Mouse (Mus musculus) G1E-ER4 (cell line): ENCODE results near the gene Cd55. TPM values are rescaled to one million over a fixed set of nuclear protein-coding genes. Genes with fewer than 3 reads are reported as not detected.

Experiments used
- GATA1 ChIP-seq: IDR thresholded peaks from one replicate; pipeline ENCODE4 v1.8.0; 2012; ENCODE audit warnings: low read length, inconsistent platforms
- polyA plus RNA-seq: library from polyadenylated mRNA; stranded (reverse); fragments of >175 nt; gene quantifications from 2 replicates; pipeline ENCODE4 v1.2.3, GENCODE M21; 2012

Cd55 gene
- 8.3 and 12.2 TPM in 2 replicates for polyA plus RNA-seq

- no peak for TF ChIP-seq GATA1
These were observed at the start of gene Cd55 for GRCm38 (mm10) chr1:130462084-130462861. Gene Cd55 (minus strand): TSS chr1:130462744.

- no peak for TF ChIP-seq GATA1
These were observed 49.4 kb upstream of the Cd55 start for GRCm38 (mm10) chr1:130511823-130512370.

- TF ChIP-seq GATA1: no peak
These were observed 46.4 kb upstream of the Cd55 start for GRCm38 (mm10) chr1:130508957-130509350.

- TF ChIP-seq GATA1: peak; percentile 60
These were observed 45.7 kb upstream of the Cd55 start for GRCm38 (mm10) chr1:130508030-130508956.

- TF ChIP-seq GATA1: no peak
These were observed 44.9 kb upstream of the Cd55 start for GRCm38 (mm10) chr1:130507408-130507807.

GRCm38 (mm10) chr1:130499962-130500361 lies 37.4 kb upstream of the Cd55 start:
- no peak for TF ChIP-seq GATA1

GRCm38 (mm10) chr1:130498331-130498730 lies 35.8 kb upstream of the Cd55 start:
- TF ChIP-seq GATA1: no peak

GRCm38 (mm10) chr1:130486816-130487545 lies 24.4 kb upstream of the Cd55 start:
- peak; percentile 92 for TF ChIP-seq GATA1

- peak; percentile 3 for TF ChIP-seq GATA1
These were observed 23.5 kb upstream of the Cd55 start for GRCm38 (mm10) chr1:130485828-130486620.

GRCm38 (mm10) chr1:130485376-130485775 lies 22.8 kb upstream of the Cd55 start:
- TF ChIP-seq GATA1: no peak

- TF ChIP-seq GATA1: no peak
These were observed 12.4 kb upstream of the Cd55 start for GRCm38 (mm10) chr1:130474936-130475335.

GRCm38 (mm10) chr1:130474226-130474625 lies 11.7 kb upstream of the Cd55 start:
- TF ChIP-seq GATA1: no peak

GRCm38 (mm10) chr1:130470074-130470473 lies 7.5 kb upstream of the Cd55 start:
- TF ChIP-seq GATA1: no peak

- TF ChIP-seq GATA1: no peak
These were observed 4.9 kb upstream of the Cd55 start for GRCm38 (mm10) chr1:130467453-130467852.
